Mouse (Mus musculus) intestine, embryonic 15.5 days (tissue): ENCODE data around the gene Wwox. TPM values are rescaled to one million over a fixed set of nuclear protein-coding genes. Genes with fewer than 3 reads are reported as not detected.

Experiments used
- ATAC-seq: fragments of 200-750 bp; cut with Nextera tagmentation; 2 replicates; pipeline ENCODE4 v1.8.0; 2017; ENCODE audit warnings: moderate TSS enrichment, moderate library complexity
- H3K27ac ChIP-seq: fragments of 300-500 bp; sonication (generic); 2 replicates; pipeline ENCODE4 v1.5.1; 2015; ENCODE audit warnings: mild to moderate bottlenecking, inconsistent platforms
- H3K27me3 ChIP-seq: fragments of 300-500 bp; sonication (generic); replicated peaks from 2 replicates; pipeline ENCODE4 v1.6.1; 2015; ENCODE audit warnings: inconsistent platforms
- H3K36me3 ChIP-seq: fragments of 300-500 bp; sonication (generic); 2 replicates; pipeline ENCODE4 v1.6.1; 2015; ENCODE audit warnings: inconsistent platforms
- H3K4me1 ChIP-seq: fragments of 300-500 bp; sonication (generic); replicated peaks from 2 replicates; pipeline ENCODE4 v1.6.1; 2015; ENCODE audit warnings: inconsistent platforms
- H3K4me2 ChIP-seq: fragments of 300-500 bp; sonication (generic); replicated peaks from 2 replicates; pipeline ENCODE4 v1.6.1; 2015; ENCODE audit warnings: mild to moderate bottlenecking, inconsistent platforms
- H3K4me3 ChIP-seq: fragments of 300-500 bp; sonication (generic); replicated peaks from 2 replicates; pipeline ENCODE4 v1.5.1; 2015; ENCODE audit warnings: inconsistent platforms
- H3K9ac ChIP-seq: fragments of 300-500 bp; sonication (generic); 2 replicates; pipeline ENCODE4 v1.6.1; 2015; ENCODE audit warnings: inconsistent platforms
- H3K9me3 ChIP-seq: fragments of 300-500 bp; sonication (generic); 2 replicates; pipeline ENCODE4 v1.6.1; 2016; ENCODE audit warnings: inconsistent platforms
- WGBS: fragments of 180-500 bp; shearing (Covaris S2); methylation state at CpG from one replicate; pipeline ENCODE4 v1.1.7; 2015; 5-methylcytosine and 5-hydroxymethylcytosine counted together
- polyA plus RNA-seq: library from polyadenylated mRNA; unstranded; fragments of >200 nt; fragmentation: Nextera tagmentation; extraction: Ambion mirVana; gene quantifications from 2 replicates; pipeline ENCODE4 v1.2.1, GENCODE M21; 2015

Gene Wwox
- polyA plus RNA-seq, 1 experiment from 2014 or later, result 11.6 TPM

DNA sequence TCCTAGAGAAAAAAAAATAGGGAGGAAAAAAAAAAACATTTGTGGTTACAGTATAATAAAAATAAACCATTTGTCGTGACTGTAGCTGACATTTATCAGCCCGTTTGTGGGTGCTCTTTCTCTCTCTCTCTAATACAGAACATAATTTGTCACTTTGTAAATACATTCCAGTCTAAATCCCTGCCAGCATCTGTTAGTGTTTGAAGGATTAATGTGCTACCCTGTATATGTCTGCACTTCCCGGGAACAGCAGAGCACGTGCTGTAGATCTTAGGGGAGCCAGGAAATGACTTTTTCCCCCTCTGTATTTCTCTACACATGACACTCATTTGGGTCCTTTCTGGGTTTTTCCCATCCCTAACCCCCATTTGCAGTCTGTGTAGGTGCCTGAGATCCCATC lies 219.0 kb downstream of the Wwox start:
- no peak overlapping the region for H3K27ac ChIP-seq
- no peak overlapping the region for H3K9ac ChIP-seq
- peaks cover 8% of the 10 kb centered on the region for H3K4me1 ChIP-seq
- H3K9me3 ChIP-seq, result no peaks in the 10 kb centered on the region
- ATAC-seq, result peak; percentile 67
- WGBS, result 24% methylated on average over 4 of the region's 4 CpGs
- H3K36me3 ChIP-seq, result no peaks in the 10 kb centered on the region
- H3K4me3 ChIP-seq, result no peak overlapping the region
- H3K4me2 ChIP-seq, result no peak overlapping the region
- no peaks in the 10 kb centered on the region for H3K27me3 ChIP-seq

DNA sequence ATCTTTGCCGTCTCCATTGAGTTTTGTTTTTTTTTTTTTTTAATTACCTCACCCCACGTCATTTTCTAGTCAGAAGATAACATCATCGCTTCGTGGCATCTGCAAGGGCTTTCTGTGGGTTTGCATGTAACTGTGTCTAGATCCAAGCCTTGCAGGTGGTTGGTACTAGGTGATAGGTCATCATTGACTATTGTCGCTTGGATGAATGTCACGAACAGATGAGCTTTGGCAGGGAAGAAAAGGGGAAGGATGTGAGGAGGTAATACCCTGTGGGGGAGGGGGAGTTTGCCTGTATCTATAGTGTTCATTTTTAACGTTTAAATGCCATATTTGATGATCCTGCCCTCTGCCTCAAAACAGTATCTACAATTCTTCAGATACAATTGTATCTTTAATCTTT lies 223.6 kb downstream of the Wwox start:
- H3K9me3 ChIP-seq, result no peaks in the 10 kb centered on the region
- H3K4me3 ChIP-seq, result no peak overlapping the region
- no peaks in the 10 kb centered on the region for H3K27me3 ChIP-seq
- ATAC-seq, result no peak
- H3K9ac ChIP-seq, result no peak overlapping the region
- 80% methylated on average over 7 of the region's 7 CpGs for WGBS
- no peaks in the 10 kb centered on the region for H3K36me3 ChIP-seq
- H3K4me1 ChIP-seq, result peaks cover 2% of the 10 kb centered on the region; the same call in 1 of the 2 replicates
- no peak overlapping the region for H3K4me2 ChIP-seq
- no peak overlapping the region for H3K27ac ChIP-seq

DNA sequence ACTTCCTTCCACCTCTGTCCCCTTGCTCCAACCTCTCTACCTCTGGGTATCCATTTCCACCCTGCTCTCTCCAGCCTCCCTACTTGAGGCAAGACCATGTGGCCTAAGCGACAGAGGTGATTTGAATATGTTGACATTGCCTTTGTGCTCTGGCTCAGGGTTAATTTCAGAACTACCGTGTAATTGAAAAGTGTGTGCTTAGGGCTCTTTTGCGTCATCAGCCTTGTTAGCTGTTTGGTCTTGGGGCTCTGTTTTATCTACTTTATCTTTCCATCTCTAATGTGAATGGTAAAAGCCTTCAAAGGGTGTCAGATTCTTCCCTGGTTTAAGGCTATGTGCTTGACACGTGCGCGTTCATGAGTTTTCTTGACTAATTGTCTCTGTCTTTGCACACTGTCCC lies 226.1 kb downstream of the Wwox start:
- ATAC-seq, result no peak
- H3K27me3 ChIP-seq, result no peaks in the 10 kb centered on the region

DNA sequence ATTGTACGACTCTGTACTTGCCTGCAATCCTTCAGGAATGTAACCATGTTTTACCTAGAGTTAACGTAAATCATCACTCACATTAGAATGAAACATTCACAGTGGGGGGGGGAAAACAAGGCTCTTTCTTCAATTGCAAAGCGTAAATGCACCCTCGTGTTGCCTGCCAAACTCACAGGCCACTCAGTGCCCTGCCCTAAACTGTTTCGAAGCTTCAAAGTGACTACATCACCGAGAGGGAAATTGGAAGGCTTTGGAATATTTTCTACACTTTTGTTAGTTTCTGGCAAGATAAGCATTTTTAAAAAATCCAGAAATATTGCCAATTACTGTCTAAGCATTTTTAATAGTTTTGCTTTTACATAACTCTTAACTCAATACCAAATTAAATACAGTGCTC lies 231.3 kb downstream of the Wwox start:
- no peak for ATAC-seq
- H3K4me1 ChIP-seq, result no peaks in the 10 kb centered on the region; the same call in 1 of the 2 replicates
- H3K36me3 ChIP-seq, result no peaks in the 10 kb centered on the region
- no peak overlapping the region for H3K9ac ChIP-seq
- H3K4me3 ChIP-seq, result no peak overlapping the region
- H3K27ac ChIP-seq, result no peak overlapping the region
- no peaks in the 10 kb centered on the region for H3K9me3 ChIP-seq
- 49% methylated on average over 6 of the region's 6 CpGs for WGBS
- no peaks in the 10 kb centered on the region for H3K27me3 ChIP-seq
- no peak overlapping the region for H3K4me2 ChIP-seq

More for the DNA sequence above, 226.1 kb downstream of the Wwox start:
- Histone ChIP-seq H3K9me3 (no peaks in the 10 kb centered on the region), H3K4me3 (no peak overlapping the region), H3K4me1 (no peaks in the 10 kb centered on the region), H3K9ac (no peak overlapping the region), H3K4me2 (no peak overlapping the region), H3K27ac (no peak overlapping the region), H3K36me3 (no peaks in the 10 kb centered on the region)
- 71% methylated on average over 6 of the region's 6 CpGs for WGBS

DNA sequence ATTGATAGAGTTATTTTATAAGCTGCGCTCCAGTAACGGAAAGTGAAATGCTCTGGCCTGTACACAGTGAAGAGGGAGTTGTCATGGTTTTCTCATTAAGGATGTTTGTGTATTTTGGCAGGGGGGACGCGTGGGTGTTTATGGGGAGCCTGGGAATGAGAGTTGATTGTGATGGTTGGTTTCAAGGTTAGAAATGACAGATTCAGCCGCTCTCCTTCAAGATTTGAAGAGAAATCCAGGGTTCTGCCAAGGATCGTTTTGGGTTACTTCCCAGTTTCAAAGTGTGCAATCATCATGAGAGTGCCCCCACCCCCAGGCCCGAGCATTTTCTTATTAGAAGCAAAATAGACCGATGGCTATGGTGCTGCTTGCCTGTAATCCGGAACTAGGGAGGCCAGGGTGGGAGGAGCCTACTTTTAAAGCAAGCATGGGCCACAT lies 231.8 kb downstream of the Wwox start:
- WGBS, result 54% methylated on average over 9 of the region's 9 CpGs
- Histone ChIP-seq H3K4me3 (no peak overlapping the region), H3K9me3 (no peaks in the 10 kb centered on the region), H3K9ac (no peak overlapping the region), H3K4me1 (no peaks in the 10 kb centered on the region; the same call in 1 of the 2 replicates), H3K27ac (no peak overlapping the region), H3K36me3 (no peaks in the 10 kb centered on the region), H3K27me3 (no peaks in the 10 kb centered on the region), H3K4me2 (no peak overlapping the region)
- ATAC-seq, result peak; percentile 53; the same call in 1 of the 2 replicates

DNA sequence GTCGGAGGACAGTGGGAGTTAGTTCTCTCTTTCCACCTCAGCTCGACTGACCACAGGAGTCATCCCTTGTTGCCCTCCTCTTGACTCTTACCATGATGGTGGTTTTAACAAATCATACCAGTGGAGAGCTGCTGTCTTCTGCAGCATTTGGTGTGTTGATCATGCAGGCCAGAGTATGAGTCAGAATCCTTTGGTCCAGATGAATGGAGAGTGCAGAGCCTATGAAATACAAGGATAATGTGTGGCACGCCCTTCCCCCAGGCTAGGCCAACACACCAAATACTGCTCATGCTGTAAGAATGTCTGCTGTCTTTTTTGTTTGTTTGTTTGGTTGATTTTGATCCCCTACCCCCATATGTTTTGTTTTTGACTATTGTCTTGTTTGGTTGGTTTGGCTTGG lies 234.0 kb downstream of the Wwox start:
- 94% methylated on average over 3 of the region's 3 CpGs for WGBS
- Histone ChIP-seq H3K9me3 (no peaks in the 10 kb centered on the region), H3K4me1 (no peaks in the 10 kb centered on the region; the same call in 1 of the 2 replicates), H3K27ac (no peak overlapping the region), H3K4me3 (no peak overlapping the region), H3K27me3 (no peaks in the 10 kb centered on the region), H3K36me3 (no peaks in the 10 kb centered on the region), H3K4me2 (no peak overlapping the region), H3K9ac (no peak overlapping the region)
- ATAC-seq, result no peak

DNA sequence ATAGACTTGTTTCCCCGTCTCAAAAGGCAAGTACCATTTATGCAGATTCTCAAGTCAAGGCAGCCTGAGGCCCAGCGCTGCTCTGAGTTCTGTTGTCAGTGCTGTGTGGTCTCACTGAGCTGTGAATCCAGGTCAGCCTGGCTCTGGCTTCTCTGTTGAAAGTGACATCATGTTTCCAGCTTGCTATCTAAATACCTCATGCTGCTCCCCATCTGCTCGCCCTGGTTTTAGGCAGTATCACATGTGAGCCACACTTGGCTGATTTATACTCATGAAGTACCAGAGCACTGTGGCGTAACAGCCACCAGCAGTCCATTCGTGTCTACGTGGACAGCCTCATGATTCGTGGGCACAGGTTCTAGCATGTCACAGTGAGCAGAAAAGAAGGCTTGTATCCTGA lies 235.7 kb downstream of the Wwox start:
- H3K4me2 ChIP-seq, result no peak overlapping the region
- no peaks in the 10 kb centered on the region for H3K27me3 ChIP-seq
- H3K4me1 ChIP-seq, result peaks cover 4% of the 10 kb centered on the region; the same call in 1 of the 2 replicates
- 84% methylated on average over 7 of the region's 7 CpGs for WGBS
- H3K4me3 ChIP-seq, result no peak overlapping the region
- no peaks in the 10 kb centered on the region for H3K36me3 ChIP-seq
- ATAC-seq, result no peak
- H3K9me3 ChIP-seq, result no peaks in the 10 kb centered on the region
- no peak overlapping the region for H3K9ac ChIP-seq
- H3K27ac ChIP-seq, result no peak overlapping the region

DNA sequence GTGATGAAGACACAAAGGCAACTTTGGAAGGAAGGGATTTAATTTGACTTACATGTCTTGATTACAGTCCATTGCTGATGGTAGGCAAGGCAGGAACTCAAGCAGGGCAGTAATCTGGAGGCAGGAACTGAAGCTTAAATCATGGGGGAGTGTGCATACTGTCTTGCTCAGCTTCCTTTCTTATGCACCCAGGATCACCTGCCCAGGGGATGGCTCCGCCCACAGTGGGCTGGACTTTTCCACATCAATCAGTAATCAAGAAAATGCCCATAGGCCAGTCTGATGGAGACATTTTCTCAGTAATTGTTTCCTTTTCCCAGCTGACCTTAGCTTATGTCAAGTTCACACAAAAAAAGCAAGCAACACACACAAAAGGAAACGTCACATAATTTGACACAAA lies 237.5 kb downstream of the Wwox start:
- H3K27me3 ChIP-seq, result no peaks in the 10 kb centered on the region
- H3K9ac ChIP-seq, result no peak overlapping the region
- H3K36me3 ChIP-seq, result no peaks in the 10 kb centered on the region
- whole genome bisulfite sequencing, result 82% methylated on average over 2 of the region's 2 CpGs
- H3K27ac ChIP-seq, result no peak overlapping the region
- no peak overlapping the region for H3K4me3 ChIP-seq
- no peak overlapping the region for H3K4me2 ChIP-seq
- ATAC-seq, result no peak
- H3K9me3 ChIP-seq, result no peaks in the 10 kb centered on the region
- peaks cover 17% of the 10 kb centered on the region for H3K4me1 ChIP-seq

DNA sequence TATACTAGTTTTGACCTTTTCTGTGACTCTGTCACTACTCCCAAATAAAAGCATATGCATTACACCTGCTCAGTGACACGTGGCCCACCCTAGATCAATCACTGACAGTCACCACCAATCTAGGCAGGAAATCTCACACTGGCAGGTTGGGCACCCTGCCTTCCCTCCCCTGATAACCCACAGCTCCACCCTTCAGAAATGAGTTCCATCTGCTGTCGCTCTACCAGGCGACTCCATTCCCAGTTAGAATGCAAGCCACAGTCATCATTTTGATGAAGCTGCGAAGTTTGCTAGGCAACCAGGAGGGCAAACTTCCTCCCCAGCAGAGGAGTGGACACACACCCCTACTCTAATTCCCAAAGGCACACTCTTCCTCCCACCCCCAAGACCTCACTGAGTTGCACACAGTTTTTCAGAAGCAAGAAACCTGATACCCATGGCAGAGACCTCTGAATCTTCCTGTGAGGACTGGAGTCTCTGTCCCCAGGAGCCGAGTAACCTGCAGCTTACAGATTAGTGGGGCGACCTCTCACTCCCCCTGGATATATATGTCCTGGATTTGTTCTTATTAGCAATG lies 238.2 kb downstream of the Wwox start:
- peaks cover 19% of the 10 kb centered on the region for H3K4me1 ChIP-seq
- H3K9me3 ChIP-seq, result no peaks in the 10 kb centered on the region
- ATAC-seq, result no peak
- no peak overlapping the region for H3K9ac ChIP-seq
- H3K27me3 ChIP-seq, result no peaks in the 10 kb centered on the region
- no peaks in the 10 kb centered on the region for H3K36me3 ChIP-seq
- H3K27ac ChIP-seq, result no peak overlapping the region
- no peak overlapping the region for H3K4me3 ChIP-seq
- no peak overlapping the region for H3K4me2 ChIP-seq
- 65% methylated on average over 6 of the region's 6 CpGs for WGBS

DNA sequence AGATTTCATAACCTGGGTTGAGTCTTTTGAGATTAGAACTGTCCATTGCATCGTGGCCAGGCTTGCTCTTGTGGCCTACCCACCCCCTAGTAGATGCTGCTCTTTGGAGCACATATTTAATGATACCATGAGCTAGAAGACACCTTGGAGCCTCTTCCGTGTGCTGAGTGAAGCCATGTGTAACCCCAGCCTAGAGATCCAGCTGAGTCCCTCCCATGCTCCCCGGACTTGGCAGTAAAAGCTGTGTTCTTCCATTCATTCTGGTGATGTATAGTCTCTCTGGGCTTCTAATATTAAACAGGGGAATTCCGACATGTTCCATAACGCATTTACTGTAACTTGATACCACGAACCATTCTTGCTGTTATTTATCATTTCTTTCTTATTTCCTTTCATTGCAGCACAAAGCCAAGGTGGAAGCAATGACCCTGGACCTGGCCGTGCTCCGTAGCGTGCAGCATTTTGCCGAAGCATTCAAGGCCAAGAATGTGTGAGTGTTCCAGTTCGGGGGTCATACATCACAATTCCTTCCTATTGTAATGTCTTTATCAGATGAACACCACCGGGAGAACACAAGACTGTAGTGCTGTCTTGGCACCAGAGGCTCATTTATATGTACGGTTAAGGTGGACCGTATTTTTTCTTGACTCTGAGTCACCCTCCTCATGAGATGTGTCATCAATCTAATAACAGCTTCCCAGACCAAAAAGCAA lies 240.1 kb downstream of the Wwox start:
- 51% methylated on average over 14 of the region's 14 CpGs for WGBS

DNA sequence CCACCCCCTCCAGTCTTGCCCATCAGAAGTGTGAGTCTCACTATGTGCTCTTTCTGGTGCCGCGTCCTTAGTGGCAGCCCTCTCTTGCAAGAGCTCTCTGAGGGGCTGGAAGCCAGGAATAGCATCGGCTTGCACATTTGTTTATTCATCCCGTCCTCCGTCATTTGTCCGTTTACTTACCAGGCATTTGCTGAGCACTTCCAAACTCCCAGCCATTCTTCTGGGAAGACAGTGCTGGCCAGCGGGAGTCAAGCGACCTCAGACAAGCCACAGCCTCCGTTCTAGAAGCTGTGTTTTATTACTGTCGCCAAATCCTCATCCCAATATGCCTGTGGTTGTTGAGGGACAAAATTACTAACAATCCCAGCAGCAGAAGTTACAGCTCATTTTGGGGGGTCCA lies 241.7 kb downstream of the Wwox start:
- Histone ChIP-seq H3K9ac (no peak overlapping the region), H3K4me2 (no peak overlapping the region), H3K4me3 (no peak overlapping the region), H3K36me3 (no peaks in the 10 kb centered on the region), H3K4me1 (peaks cover 19% of the 10 kb centered on the region), H3K27me3 (no peaks in the 10 kb centered on the region), H3K9me3 (no peaks in the 10 kb centered on the region), H3K27ac (0 out of 2 replicates have a peak overlapping the region, but pooled peaks have one; percentile 10)
- 25% methylated on average over 10 of the region's 10 CpGs for WGBS
- no peak for ATAC-seq

More for the DNA sequence above, 240.1 kb downstream of the Wwox start:
- Histone ChIP-seq H3K4me3 (no peak overlapping the region), H3K9ac (no peak overlapping the region), H3K4me1 (peaks cover 19% of the 10 kb centered on the region), H3K27ac (no peak overlapping the region), H3K27me3 (no peaks in the 10 kb centered on the region), H3K9me3 (no peaks in the 10 kb centered on the region), H3K36me3 (no peaks in the 10 kb centered on the region), H3K4me2 (no peak overlapping the region)
- peak; percentile 71 for ATAC-seq

DNA sequence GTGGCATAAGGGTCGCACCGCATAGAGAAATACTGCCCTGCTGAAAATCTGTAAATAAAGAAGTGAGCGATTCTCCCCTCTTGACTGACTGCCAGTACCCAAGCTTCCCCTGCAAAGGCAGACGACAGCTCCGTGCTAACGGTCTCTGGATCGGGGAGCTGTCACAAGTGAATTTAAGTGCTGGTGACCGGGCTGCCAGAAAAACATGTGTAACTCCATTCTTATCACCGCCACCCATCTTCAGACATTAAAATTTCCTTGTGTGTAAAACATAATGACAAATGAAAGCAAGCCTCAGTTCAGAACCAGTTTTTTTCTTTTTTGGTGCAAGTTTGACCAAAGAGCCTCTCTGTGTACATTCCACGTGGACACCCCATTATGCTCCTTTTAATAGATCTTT lies 242.7 kb downstream of the Wwox start:
- 47% methylated on average over 10 of the region's 10 CpGs for WGBS
- H3K27ac ChIP-seq, result no peak overlapping the region
- no peaks in the 10 kb centered on the region for H3K36me3 ChIP-seq
- no peaks in the 10 kb centered on the region for H3K9me3 ChIP-seq
- no peak for ATAC-seq
- no peaks in the 10 kb centered on the region for H3K27me3 ChIP-seq
- H3K9ac ChIP-seq, result no peak overlapping the region
- H3K4me3 ChIP-seq, result no peak overlapping the region
- no peak overlapping the region for H3K4me2 ChIP-seq
- H3K4me1 ChIP-seq, result peaks cover 19% of the 10 kb centered on the region
